Mouse (Mus musculus): ENCODE results near the gene Rnf182. TPM values are rescaled to one million over a fixed set of nuclear protein-coding genes. Genes with fewer than 3 reads are reported as not detected.

The Rnf182 gene
- polyA plus RNA-seq, 1 experiment from 2014 or later: 10.4 TPM

- Histone ChIP-seq H3K4me3 (ENCODE audit: low read depth, low read length) (no peak overlapping the region), H3K27ac (ENCODE audit: low read depth, low read length) (no peak overlapping the region), H3K9ac (ENCODE audit: low read depth, low read length) (no peak overlapping the region), H3K4me2 (replicated peaks; ENCODE audit: low read depth, low read length) (no peak overlapping the region), H3K4me1 (replicated peaks; ENCODE audit: control insufficient read depth, insufficient read depth, low read length) (no peaks in the 10 kb centered on the region; the same call in 1 of the 2 replicates), H3K36me3 (ENCODE audit: control insufficient read depth, insufficient read depth, low read length) (no peaks in the 10 kb centered on the region), H3K9me3 (ENCODE audit: control insufficient read depth, low read length) (no peaks in the 10 kb centered on the region), H3K27me3 (ENCODE audit: control insufficient read depth, insufficient read depth, low read length) (no peaks in the 10 kb centered on the region)
- DNase-seq (ENCODE audit: low spot score) (no peak), ATAC-seq (ENCODE audit: low FRiP score) (no peak)
- WGBS: 34% methylated on average over 6 of the region's 6 CpGs
Measured at GRCm38 (mm10) chr13:43716514-43717036, 101.1 kb downstream of the Rnf182 start.

DNA sequence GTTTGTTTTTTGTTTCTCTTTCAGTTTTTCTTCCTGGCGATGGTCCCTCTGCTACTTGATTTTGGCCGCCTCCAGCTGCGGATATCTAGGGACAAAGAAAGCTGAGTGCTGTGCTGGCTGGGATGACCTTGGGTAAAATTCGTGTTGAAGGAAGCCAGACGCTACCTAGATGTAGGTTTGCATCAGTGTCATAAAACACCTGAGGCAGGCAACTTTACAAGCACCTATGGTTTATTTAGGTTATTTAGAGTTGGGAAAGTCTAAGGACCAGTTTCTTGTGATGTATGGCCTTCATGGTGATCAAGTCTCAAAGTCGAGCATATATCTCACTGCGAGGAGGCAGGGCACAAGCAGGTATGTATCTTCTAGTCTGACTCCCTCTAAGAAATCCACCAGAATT, 102.7 kb downstream of the Rnf182 start:
- H3K27me3 ChIP-seq (ENCODE audit: control insufficient read depth, insufficient read depth, low read length): no peaks in the 10 kb centered on the region
- H3K36me3 ChIP-seq (ENCODE audit: control insufficient read depth, insufficient read depth, low read length): no peaks in the 10 kb centered on the region
- DNase-seq (ENCODE audit: low spot score) (no peak), ATAC-seq (ENCODE audit: low FRiP score) (no peak)
- H3K4me2 ChIP-seq (replicated peaks; ENCODE audit: low read depth, low read length): no peak overlapping the region
- H3K4me1 ChIP-seq (replicated peaks; ENCODE audit: control insufficient read depth, insufficient read depth, low read length): no peaks in the 10 kb centered on the region; the same call in 1 of the 2 replicates
- WGBS: 92% methylated on average over 7 of the region's 7 CpGs
- no peak overlapping the region for H3K9ac ChIP-seq (ENCODE audit: low read depth, low read length)
- H3K27ac ChIP-seq (ENCODE audit: low read depth, low read length): no peak overlapping the region
- H3K4me3 ChIP-seq (ENCODE audit: low read depth, low read length): no peak overlapping the region
- H3K9me3 ChIP-seq (ENCODE audit: control insufficient read depth, low read length): no peaks in the 10 kb centered on the region

GRCm38 (mm10) chr13:43720496-43720895, 105.0 kb downstream of the Rnf182 start:
- no peak overlapping the region for H3K9ac ChIP-seq (ENCODE audit: low read depth, low read length)
- 65% methylated on average over 8 of the region's 8 CpGs for WGBS
- no peak for DNase-seq (ENCODE audit: low spot score)

More at GRCm38 (mm10) chr13:43720496-43720895, 105.0 kb downstream of the Rnf182 start:
- Histone ChIP-seq H3K27me3 (ENCODE audit: control insufficient read depth, insufficient read depth, low read length) (no peaks in the 10 kb centered on the region), H3K27ac (ENCODE audit: low read depth, low read length) (no peak overlapping the region), H3K9me3 (ENCODE audit: control insufficient read depth, low read length) (no peaks in the 10 kb centered on the region), H3K36me3 (ENCODE audit: control insufficient read depth, insufficient read depth, low read length) (no peaks in the 10 kb centered on the region), H3K4me2 (replicated peaks; ENCODE audit: low read depth, low read length) (no peak overlapping the region), H3K4me3 (ENCODE audit: low read depth, low read length) (no peak overlapping the region), H3K4me1 (replicated peaks; ENCODE audit: control insufficient read depth, insufficient read depth, low read length) (no peaks in the 10 kb centered on the region; the same call in 1 of the 2 replicates)
- no peak for ATAC-seq (ENCODE audit: low FRiP score)

Other genes with a start within 250 kb of the Rnf182 start
- gene Nol7, start 217.3 kb upstream of the Rnf182 start, polyA plus RNA-seq (2014; fragmentation: Nextera tagmentation; extraction: Ambion mirVana): 201 and 215 TPM in 2 replicates
- gene Ranbp9, start 134.4 kb upstream of the Rnf182 start, polyA plus RNA-seq (2014; fragmentation: Nextera tagmentation; extraction: Ambion mirVana): 13.5 and 22.9 TPM in 2 replicates
- gene Mcur1, start 55.5 kb upstream of the Rnf182 start, polyA plus RNA-seq (2014; fragmentation: Nextera tagmentation; extraction: Ambion mirVana): 9.8 and 10.8 TPM in 2 replicates
- gene Cd83, start 169.1 kb downstream of the Rnf182 start, polyA plus RNA-seq (2014; fragmentation: Nextera tagmentation; extraction: Ambion mirVana): 10.1 and 11.5 TPM in 2 replicates

Measured in hindbrain, embryonic 11.5 days (tissue).